Mouse (Mus musculus) urinary bladder, postnatal 36 days (tissue): ENCODE measurements at regions not wholly inside any gene's neighbourhood (a gene's known extent, or its start where the extent isn't known, plus 50 kb on each side); places are given as distances from the start of the nearest gene placed in this dataset.

Experiments used
- DNase-seq, 2 experiments: peaks; one replicate each; pipeline ENCODE4 v3.0.0; 2022; ENCODE audit warnings: low spot score in 2 of 2, mixed read lengths in 1 of 2

DNA sequence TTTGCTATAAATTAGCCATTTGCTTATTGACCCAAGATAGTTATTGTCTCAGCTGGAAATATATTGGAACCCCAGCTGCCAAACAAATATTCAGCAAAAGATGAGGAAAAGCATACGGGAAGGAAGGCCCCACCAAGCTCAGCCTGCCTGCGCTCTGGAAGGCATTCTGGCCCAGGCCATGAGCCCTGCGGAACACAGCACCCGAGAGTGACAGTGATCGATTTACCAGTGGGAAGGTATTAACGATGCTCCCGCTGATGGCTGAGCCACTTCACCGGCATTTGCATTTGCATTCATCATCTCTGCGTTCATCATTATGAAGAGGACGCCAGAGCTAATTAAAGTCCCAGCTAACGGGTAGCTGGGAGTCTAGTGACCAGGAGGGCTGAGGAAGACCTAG is 174.8 kb downstream of the Irx2 start:
- DNase-seq, result no peak

DNA sequence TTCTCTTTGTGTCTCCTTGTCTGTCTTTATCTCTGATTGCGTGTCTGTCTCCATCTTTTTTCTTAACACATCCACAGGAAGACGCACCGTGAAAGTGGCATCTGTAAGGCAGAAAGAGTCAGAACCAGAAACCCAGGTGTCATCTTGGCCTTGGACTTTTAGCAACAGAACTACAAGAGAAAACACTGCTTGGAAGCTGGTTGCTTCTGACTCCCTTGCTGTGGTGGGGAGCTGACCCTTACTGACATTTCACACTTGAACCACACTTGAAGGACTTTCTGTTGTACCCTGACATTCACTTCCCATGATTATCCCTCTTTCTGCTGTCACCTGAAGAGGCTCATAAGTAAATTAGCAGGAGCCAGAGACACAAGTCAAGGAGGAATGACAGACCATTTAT is 180.6 kb downstream of the Irx2 start:
- DNase-seq, result no peak

DNA sequence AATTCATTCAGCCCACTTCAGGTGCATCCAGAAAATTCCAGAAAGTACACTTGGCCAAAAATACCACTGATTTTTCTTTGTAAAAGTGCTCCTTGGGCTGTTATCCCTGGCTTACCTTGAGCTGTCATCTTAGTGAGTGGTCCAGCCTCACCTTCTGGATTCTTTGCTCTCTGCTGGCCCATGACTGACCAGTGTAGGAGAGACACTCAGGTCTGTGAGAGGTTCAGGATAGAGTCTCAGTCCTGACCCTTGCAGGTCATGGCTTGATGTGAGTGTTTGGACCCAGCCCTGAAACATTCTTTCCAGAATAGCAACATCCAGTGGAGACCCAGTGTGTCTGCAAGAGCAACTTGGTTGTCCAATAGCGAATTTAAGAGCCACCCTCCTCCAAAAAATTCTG is 182.0 kb downstream of the Irx2 start:
- DNase-seq, result no peak

DNA sequence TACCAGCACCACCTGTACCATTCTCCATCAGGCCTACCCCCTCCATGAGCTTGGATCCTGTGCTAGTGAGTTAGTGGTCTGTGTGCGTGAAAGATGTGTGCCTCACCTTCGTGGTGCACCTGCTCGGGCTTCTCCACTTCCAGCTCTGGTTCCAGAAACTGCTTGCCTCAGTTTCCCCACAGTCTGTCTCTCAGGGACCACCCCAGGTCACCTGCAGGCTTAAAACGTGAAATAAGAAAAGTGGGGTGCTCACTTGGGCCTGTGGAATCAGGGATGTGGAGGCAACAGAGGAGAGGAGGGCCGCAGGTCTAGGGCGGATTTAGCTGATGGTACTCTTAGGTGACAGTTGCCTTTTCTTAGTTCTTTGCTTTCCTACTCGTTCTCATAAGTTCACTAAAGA is 186.0 kb downstream of the Irx2 start:
- no peak for DNase-seq

DNA sequence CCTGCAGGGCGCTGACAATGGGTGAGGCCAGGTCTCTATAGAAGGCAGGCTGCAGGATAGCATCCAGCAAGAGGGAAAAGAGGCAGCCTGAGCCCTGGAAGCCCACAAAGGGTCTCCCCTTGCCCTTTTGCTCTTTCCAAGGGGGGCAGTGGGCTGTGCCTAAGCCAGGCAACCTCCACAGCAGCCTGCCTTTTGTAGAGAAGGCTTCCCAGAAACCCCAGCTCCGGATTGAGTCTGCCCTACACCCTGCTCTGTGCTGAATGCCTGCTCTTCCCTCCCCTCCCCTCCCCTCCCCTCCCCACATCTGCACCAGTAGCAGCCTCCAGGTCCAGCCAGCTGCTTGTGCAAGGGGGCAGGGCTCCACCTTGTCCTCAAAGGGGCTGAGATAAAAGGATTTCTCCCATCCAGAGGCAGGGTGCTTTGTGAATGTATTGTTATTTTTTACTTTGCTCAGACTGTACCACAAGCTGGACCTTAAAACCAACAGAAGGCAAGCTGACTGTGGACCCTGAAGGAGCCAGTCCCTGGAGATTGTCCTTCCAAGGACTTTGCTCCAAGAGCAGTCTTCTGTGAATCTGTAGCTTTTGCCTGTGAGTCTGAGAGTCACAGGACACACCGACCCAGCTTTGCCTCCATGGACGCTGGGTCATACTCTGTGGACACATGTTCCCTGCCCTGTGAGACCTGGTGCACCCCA is 186.8 kb downstream of the Irx2 start:
- DNase-seq, result no peak

DNA sequence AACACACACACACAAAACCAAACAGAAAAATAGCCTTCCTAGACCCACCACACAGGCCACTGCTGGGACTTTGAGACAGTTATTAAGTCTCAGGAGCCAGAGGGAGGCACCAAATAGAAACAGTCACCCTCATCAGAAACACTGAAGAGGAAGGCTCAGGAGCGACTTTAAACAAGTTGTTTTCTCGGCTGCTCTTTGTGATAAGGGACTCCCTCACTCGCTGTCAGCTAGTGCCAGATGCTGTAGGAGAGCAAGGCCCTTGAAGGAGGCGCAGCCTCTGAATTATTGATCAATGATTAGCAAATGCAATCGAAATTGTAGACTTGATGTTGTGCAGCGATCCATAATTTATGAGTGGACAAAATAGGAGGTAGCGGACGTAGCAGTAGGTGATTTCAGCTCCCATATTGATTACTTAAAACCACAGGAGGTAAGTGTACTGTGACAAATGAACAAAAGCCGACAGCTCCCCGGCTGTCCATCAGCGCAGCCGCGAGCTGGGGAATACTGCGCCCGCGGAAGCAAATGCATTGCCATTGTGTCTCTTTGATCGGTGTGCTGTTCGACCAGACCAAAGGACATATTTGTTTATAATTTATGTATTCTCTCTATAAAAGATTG is 187.4 kb downstream of the Irx2 start:
- DNase-seq, result no peak

DNA sequence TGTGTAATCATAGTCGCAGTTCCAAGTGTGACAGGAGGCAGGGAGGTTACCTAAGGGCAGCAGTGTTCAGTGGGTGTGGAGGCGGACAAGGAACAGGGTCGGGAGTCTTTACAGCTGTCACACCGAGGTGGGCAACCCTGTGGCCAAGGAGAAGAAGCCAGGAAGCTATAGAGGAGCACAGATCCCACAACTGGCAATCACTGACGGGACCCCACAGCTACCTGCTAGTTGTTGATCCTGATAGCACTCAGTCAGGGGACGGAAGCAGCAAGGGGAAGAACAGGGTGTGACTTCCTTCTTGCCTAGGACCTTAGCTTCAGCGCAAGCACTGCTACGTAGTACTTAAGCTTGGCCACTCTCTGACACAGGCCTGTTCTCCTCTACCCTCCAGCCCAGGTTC is 188.2 kb downstream of the Irx2 start:
- DNase-seq, result no peak

DNA sequence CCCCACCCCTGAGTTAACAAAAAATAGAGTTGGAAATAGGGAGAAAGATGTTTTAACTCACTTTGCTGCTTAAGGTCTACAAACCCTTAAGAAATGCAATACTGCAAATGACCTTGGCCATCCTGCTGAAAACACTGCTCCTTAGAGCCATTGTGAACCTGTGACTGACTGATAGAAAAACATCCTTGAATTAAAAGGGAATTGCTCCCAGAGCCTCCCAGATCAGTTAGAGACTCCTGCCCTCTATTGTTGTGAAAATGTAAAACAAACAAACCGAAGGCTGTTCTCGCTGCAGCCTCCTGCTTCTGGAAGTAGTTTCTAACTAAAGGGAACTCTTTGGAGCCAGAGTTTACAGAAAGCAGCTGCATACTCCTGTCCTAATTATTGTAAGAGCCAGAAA is 188.9 kb downstream of the Irx2 start:
- DNase-seq, result no peak

DNA sequence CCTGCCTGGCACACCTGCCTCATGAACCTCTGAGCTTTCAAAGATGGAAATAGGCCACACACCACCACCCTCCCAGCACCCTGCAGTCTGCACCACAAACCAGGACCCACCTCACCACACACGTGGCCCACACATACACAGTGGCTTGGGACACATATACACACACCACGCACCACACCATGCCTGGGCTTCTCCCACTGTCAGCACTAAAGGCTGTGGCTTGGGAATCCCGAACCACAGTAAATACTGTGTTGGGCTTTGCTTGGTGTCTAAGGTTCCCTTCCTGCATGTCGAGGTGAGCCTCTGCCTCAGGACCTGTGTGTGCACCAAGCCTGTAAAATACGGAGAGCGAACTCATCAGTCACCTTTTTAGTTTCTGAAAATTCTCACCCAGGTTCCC is 189.3 kb downstream of the Irx2 start:
- DNase-seq, result no peak

DNA sequence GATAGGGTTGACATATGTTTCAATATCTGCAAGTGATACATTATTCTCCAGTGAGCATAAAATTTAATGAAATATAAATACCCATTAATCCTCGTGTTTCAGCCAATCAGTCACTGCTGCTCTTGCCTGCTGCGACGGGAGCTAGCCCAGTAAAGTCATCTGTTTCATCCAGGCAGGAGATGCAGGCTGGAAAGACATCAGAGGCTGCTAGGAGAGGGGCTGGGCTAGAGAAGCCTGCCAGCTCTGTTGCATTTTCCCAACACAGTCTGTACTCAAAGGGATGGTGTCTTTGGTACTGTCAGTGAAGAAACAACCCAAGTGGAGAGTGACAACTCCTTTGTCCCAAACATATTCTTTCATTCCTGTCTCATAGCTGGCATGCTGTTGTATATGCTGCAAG is 198.0 kb downstream of the Irx2 start:
- no peak for DNase-seq

DNA sequence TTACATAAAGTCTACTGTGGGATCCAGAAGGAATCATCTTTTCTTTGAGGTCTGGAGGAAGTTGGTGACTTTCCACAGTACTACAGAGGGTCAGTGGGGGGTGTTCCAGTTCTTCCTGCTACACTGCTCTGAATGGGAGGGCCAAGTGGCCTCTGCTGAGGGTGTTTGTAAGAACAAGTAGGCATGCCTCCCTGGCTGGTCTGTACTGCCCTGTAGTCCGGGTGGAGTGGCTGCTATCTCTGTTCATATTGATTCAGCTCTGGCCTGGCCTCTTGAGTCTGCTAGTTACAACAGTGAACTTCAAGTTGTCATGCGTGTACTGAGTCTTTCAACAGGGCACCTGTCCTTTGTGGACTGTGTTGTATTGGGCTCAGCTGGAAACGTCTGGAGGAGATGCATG is 200.7 kb downstream of the Irx2 start:
- DNase-seq, result no peak

DNA sequence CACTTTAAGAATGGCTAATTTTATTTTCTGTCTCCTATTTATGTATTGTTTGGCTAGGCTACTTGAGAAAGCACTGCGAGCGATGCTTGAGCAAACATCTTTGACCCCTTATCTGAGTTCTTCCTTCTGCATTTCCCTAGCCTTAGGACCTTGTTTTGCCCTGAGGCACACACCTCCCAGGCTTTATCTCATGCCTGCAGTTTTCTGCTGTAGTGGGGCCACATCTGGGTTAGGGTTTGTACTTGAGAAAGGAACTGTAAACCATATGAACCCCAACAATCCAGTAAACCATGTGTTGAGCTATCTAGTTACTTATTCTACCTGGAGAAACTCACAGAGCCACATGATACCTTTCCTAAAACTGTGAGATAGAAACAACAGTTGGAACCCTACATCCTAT is 204.7 kb downstream of the Irx2 start:
- DNase-seq, result no peak

DNA sequence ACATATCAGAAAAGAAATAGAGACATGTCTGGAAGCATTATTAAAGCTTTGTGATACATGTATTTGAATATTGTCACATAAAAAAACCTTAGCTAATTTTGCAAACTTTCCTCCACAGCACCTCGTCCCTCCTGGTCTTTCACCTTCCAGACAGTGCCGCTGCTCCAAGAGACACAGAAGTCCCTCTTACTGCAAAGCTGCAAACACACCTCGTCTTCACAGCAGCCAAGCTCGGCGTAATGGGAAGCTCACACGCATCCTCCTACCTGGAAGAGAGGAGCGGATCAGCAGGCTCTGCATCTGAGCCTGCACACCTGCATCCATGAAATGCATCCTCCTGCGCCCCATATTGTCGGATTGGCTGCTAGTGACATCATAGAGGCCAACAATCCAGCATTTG is 208.4 kb downstream of the Irx2 start:
- no peak for DNase-seq

DNA sequence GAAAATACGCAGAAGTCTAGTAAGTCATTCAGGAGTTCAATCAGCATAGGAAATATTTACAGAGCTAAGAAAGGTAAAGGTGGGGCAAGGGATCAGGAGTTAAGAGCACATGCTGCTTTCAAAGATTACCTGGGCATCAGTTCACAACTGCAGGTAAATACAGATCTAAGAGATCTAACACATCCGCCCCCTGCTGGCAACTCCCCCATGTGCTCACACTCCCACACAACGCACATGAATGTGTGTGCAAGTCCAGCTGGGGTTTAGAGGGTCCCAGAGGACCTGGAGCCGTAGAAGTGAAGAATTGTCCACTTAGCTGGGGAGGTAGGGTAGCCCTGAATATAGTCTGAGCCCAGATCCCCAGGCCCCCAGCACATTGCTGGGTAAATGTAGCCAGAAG is 219.5 kb downstream of the Irx2 start:
- no peak for DNase-seq

DNA sequence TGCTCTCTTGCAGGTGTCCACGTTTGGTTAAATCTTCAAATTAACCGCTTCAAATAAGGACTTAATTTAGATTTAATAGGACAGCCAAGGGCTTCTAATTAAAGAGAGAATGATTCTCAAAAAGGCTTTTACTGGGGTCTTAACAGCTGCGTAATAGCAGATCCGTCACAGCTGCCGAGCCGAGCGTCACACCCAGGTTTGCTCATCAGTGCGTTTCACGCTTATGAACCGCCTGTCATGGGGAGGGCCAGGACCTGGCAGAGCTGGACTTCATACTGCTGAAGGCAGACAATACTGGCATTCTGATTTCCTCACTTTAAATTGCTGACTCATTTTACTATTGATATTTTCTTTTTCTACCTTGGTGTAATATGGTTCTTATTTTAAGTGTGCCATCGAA is 221.2 kb downstream of the Irx2 start:
- no peak for DNase-seq

DNA sequence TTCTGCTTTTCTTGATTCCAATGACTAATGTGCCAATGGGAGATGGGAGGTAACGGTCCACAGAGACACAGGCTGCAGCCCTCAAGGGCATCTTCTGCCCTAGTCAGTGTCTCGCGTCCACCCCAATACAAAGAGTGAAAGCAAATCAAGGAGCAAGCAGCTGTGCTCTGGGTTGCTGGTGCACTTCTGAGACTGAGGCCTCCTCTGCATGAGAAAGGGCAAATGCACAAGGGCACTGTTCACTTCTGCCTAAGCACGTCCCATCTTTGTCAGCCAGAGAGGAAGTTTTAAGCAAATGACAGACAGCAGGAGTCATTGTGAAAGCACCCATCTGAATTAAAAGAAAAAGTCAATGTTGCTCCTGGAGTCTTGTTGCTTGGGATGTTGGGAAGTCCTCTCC is 224.3 kb downstream of the Irx2 start:
- no peak for DNase-seq

DNA sequence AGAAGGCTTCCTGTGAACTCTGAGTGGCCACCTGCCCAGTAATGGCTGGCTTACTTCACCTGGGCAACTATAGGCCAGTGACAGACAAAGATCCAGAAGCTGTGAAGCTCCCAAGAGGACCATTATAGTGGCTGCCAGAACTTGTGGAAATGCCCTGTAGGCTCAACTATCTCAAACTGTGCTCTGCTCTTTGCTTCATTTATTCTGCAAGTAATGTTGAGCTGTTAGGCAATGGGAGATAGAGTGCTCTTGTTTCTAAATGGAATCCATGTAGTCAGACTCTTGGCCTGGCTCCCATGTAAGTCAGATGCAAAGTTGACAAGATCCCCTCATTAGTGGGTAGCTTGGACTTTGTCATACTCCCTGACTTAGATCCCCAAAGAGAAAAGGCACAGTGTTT is 247.3 kb downstream of the Irx2 start:
- DNase-seq, result no peak

DNA sequence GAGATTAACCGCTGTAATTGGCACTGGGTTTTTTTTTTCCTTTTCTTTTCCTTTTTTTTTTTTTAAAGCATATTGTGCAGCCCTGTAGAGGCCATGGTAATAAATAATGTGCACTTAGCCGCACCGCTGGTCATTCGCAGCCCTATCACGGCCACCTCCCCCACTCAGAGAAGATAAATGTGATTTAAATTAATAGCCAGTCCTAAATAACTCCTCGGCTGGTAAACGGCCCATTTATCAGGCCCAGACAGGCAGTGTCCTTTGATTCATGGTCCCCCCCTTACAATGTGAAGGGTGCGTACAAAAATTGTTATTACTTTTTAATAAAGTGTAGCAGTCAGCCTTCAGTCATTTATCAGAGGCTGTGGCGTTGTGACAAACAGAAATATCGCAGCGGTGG is 266.4 kb downstream of the Irx2 start:
- DNase-seq, result no peak

DNA sequence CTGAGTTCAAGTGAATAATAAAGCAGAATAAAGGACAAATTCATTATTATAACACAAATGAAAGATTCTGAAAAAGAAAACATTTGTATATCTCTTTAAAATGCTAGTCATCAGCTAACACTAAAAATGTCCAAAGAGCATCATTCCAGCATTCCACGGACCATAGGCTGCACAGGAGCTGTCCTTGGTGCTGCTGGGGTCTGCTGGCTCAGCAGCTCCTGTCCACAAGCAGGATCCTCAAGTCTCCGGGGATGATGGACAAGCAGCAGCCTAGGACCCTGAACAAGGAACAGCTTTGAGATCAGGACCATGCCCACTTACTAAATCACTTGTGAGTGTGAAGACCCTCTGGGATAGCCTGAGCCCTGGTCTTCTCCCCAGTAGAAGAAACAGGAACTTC is 274.0 kb downstream of the Irx2 start:
- DNase-seq, result no peak

DNA sequence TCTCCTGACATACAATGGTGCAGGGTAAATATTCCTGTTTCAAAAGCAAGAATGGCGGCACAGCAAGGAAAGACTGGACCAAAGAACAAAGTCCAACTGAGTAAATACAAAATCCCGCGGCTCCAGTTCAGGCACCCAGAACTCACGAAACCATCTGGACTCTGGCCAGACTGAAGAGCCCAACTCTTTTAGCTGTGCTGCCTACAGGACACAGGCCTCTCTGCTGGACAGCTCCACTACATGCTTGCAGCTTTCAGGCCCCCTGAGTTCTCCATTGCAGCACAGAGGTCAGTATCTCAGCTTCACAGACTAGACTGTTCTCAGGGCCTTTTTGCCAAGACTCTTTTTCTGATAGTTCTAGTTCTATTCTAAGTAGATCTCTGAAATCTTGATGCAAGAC is 290.3 kb downstream of the Irx2 start:
- DNase-seq, result no peak

DNA sequence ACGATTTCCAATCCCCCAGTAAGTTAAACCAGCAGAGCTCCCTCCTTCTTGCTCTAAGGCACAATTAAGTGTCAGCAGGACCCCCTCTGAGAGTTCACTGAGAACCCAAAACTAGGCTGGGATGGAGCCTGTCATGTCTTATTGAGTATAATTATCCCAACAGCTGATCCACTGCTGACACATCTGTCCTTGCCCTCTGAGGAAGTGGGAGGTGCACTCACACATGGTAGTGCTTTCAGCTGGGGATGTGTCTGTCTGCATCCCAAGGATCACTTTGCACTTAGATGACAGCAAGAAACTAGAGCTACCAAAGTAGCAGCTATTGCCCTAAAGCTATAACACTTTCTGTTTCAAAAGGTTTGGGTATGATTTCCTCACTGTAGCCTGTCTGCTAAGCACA is 291.7 kb downstream of the Irx2 start:
- DNase-seq, result no peak

DNA sequence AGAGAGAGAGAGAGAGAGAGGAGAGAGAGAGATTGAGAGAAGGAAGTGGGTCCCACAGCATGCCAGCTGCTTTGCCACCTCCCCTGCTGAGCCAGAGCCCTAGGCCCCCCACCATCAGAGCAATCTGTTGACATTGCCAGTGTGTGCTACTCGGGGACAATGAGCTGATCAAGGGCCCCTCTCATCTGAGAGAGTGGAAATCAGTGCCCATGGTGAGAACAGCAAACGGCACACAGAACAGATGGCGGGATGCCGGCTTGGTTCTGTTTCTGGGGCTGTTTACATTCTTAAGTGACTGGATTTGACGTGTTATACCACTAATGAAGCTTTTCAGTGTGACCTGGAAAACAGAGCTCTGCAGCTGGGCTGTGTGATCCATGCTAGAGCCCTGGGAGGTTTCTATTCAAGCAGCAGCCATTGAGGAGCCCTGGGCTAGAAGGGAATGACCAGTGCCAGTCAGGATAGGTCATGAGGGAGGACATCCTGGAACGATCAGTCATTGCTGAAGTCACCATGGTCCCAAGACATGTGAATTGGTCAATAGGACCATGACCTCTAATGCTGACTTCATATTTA is 296.0 kb downstream of the Irx2 start:
- no peak for DNase-seq

DNA sequence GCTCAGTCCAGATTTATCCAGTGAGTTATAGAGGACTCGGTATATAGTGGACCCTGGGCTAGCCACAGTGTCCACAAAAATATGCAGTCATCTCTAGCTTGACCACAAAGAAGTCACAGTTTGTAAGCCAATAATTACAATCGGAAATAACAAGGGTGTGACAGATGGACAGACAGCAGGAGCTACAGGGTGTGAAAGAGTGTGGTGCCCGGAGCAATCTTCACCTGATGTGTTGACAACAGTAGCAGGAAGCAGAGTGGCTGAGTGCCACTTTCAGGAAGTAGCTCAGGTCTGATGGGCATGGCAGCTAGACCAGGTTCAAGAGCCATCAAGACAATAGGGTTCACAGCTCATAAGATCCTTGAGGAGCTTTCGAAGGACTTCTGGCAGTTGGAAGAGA is 308.6 kb downstream of the Irx2 start:
- DNase-seq, result no peak
